Mouse (Mus musculus) kidney, postnatal 0 days (tissue): ENCODE results near the gene 1700020A23Rik. TPM values are rescaled to one million over a fixed set of nuclear protein-coding genes. Genes with fewer than 3 reads are reported as not detected.

Source experiments
- ATAC-seq: fragments of 200-750 bp; cut with Nextera tagmentation; replicated peaks from 2 replicates; pipeline ENCODE4 v1.8.0; 2017; ENCODE audit warnings: low read depth, moderate number of reproducible peaks, moderate TSS enrichment, moderate library complexity; ENCODE audit not compliant: low FRiP score
- DNase-seq: peaks from one replicate; pipeline ENCODE4 v3.0.0-alpha.2; 2016; ENCODE audit warnings: low spot score
- H3K27ac ChIP-seq: fragments of 300-500 bp; sonication (generic); 2 replicates; pipeline ENCODE4 v1.5.1; 2014; ENCODE audit warnings: mild to moderate bottlenecking
- H3K27me3 ChIP-seq: fragments of 300-500 bp; sonication (generic); 2 replicates; pipeline ENCODE4 v1.6.1; 2014; ENCODE audit warnings: low read length, mixed read lengths; ENCODE audit not compliant: insufficient read depth
- H3K36me3 ChIP-seq: fragments of 300-500 bp; sonication (generic); 2 replicates; pipeline ENCODE4 v1.6.1; 2014; ENCODE audit warnings: low read length, mixed read lengths; ENCODE audit not compliant: insufficient read depth
- H3K4me1 ChIP-seq: fragments of 300-500 bp; sonication (generic); replicated peaks from 2 replicates; pipeline ENCODE4 v1.6.1; 2014; ENCODE audit warnings: antibody characterized with exemption, low read length, mixed read lengths; ENCODE audit not compliant: insufficient read depth
- H3K4me2 ChIP-seq: fragments of 300-500 bp; sonication (generic); 2 replicates; pipeline ENCODE4 v1.6.1; 2014; ENCODE audit warnings: mild to moderate bottlenecking, low read length, moderate library complexity, mixed read lengths
- H3K4me3 ChIP-seq: fragments of 300-500 bp; sonication (generic); replicated peaks from 2 replicates; pipeline ENCODE4 v1.5.1; 2014; ENCODE audit warnings: low read depth, low read length
- H3K9ac ChIP-seq: fragments of 300-500 bp; sonication (generic); 2 replicates; pipeline ENCODE4 v1.6.1; 2014; ENCODE audit warnings: low read depth, low read length
- H3K9me3 ChIP-seq: fragments of 300-500 bp; sonication (generic); replicated peaks from 2 replicates; pipeline ENCODE4 v1.6.1; 2016; ENCODE audit warnings: low read length, inconsistent platforms, mixed read lengths
- CTCF ChIP-seq: IDR thresholded peaks from 2 replicates; pipeline ENCODE4 v1.5.1; 2016; ENCODE audit warnings: antibody characterized with exemption, low read depth, mild to moderate bottlenecking, moderate library complexity
- WGBS: fragments of 180-500 bp; shearing (Covaris S2); extraction: QIAGEN DNeasy Blood & Tissue Kit; methylation state at CpG from one replicate; pipeline ENCODE4 v1.1.7; 2014; 5-methylcytosine and 5-hydroxymethylcytosine counted together
- polyA plus RNA-seq: library from polyadenylated mRNA; unstranded; fragments of >200 nt; fragmentation: Nextera tagmentation; extraction: Ambion mirVana; gene quantifications from 2 replicates; pipeline ENCODE4 v1.2.1, GENCODE M21; 2015

The 1700020A23Rik gene
- polyA plus RNA-seq, 1 experiment from 2014 or later, result not detected

DNA sequence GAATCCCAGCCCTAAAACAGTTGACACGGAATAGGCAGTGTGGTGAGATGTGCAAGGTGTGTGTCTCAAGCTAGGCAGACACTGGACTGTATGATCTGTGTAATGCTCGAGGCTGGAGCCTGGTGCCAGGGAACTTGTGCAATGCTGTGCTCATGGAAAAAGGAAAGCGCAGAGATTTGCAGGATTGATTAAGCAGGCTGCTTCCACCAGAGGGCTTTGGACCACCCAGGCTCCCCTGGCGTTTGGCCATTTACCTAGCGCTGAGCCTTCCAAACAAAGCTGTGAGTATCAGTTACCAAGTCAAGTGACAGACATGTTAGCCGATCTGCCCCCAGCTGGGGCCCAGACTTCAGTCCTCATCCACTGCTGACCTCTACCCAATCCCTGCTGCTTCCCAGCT, 3.1 kb downstream of the 1700020A23Rik start:
- no peaks in the 10 kb centered on the region for H3K4me1 ChIP-seq
- no peak overlapping the region for H3K4me2 ChIP-seq
- no peak overlapping the region for H3K4me3 ChIP-seq
- H3K36me3 ChIP-seq, result no peaks in the 10 kb centered on the region
- H3K9ac ChIP-seq, result no peak overlapping the region
- no peaks in the 10 kb centered on the region for H3K9me3 ChIP-seq
- no peaks in the 10 kb centered on the region for H3K27me3 ChIP-seq
- ATAC-seq (0 out of 2 replicates have a peak, but pooled peaks have one; percentile 41), DNase-seq (peak; percentile 78)
- H3K27ac ChIP-seq, result no peak overlapping the region
- 8% methylated on average over 6 of the region's 6 CpGs for WGBS
- TF ChIP-seq CTCF, result peak; percentile 49

GRCm38 (mm10) chr2:130411558-130412495, 6.8 kb downstream of the 1700020A23Rik start:
- peak; percentile 70; the same call in 1 of the 2 replicates for ATAC-seq
- Histone ChIP-seq H3K4me3 (no peak overlapping the region), H3K9ac (no peak overlapping the region), H3K27me3 (no peaks in the 10 kb centered on the region), H3K4me1 (no peaks in the 10 kb centered on the region), H3K27ac (no peak overlapping the region), H3K4me2 (no peak overlapping the region), H3K9me3 (no peaks in the 10 kb centered on the region), H3K36me3 (no peaks in the 10 kb centered on the region)
- TF ChIP-seq CTCF, result peak; percentile 97
- DNase-seq, result peak; percentile 92
- 35% methylated on average over 16 of the region's 16 CpGs for WGBS

DNA sequence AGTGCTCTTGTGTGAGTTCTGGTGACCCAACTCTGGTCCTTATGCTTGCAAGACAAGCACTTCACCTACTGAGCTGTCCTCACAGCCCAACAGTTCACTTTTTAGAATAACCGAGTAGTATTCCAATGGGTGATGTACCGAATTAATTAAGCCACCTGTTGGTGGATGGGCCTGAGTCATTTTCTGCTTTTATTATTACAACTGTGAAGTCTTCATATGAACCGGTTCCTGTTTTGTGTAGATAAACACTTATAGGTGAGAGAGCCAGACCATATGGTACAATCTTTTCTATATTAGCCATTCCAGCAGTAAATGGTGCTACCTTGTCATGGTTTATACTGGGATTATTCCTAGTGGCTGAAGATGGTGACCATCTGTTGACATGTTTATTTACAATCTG, 7.7 kb downstream of the 1700020A23Rik start:
- Histone ChIP-seq H3K27me3 (no peaks in the 10 kb centered on the region), H3K4me3 (no peak overlapping the region), H3K9me3 (no peaks in the 10 kb centered on the region), H3K9ac (no peak overlapping the region), H3K4me2 (no peak overlapping the region), H3K4me1 (no peaks in the 10 kb centered on the region), H3K27ac (no peak overlapping the region), H3K36me3 (no peaks in the 10 kb centered on the region)
- WGBS, result 83% methylated on average over 3 of the region's 3 CpGs
- no peak for ATAC-seq
- TF ChIP-seq CTCF, result no peak
- no peak for DNase-seq

DNA sequence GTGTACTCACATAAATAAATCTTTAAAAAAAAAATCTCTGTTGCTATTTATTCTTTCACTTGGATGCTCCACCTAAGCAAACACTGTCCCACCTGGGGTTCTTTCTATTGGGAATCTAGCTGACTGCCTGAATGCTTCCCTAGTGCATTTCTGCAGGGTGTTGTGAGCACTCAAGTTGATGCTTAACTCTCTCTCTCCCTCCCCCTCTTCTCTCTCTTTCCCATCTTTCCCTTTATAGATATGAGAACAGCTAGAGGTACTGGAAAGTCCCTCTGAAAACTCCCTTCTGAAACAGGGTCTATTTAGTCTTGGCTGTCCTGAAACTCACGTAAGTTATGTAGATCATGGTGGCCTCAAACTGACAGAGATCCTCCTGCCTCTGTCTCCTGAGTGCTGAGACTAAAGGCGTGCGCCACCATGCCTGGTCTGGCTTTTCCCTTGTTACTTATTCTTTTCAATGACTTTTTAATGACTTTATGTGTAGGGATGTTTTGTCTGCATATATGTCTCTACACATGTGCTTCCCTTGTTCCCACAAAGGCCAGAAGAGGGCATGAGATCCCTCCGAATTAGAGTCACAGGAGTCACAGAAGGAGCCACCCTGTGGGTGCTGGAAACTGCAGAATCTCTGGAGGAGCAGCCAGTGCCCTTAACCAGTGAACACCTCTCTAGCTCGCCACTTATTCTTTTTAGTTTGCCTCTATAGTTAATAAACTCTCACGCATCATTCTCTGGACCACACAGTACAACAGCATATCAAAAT, 9.2 kb downstream of the 1700020A23Rik start:
- peak; percentile 51 for TF ChIP-seq CTCF
- no peak for DNase-seq

DNA sequence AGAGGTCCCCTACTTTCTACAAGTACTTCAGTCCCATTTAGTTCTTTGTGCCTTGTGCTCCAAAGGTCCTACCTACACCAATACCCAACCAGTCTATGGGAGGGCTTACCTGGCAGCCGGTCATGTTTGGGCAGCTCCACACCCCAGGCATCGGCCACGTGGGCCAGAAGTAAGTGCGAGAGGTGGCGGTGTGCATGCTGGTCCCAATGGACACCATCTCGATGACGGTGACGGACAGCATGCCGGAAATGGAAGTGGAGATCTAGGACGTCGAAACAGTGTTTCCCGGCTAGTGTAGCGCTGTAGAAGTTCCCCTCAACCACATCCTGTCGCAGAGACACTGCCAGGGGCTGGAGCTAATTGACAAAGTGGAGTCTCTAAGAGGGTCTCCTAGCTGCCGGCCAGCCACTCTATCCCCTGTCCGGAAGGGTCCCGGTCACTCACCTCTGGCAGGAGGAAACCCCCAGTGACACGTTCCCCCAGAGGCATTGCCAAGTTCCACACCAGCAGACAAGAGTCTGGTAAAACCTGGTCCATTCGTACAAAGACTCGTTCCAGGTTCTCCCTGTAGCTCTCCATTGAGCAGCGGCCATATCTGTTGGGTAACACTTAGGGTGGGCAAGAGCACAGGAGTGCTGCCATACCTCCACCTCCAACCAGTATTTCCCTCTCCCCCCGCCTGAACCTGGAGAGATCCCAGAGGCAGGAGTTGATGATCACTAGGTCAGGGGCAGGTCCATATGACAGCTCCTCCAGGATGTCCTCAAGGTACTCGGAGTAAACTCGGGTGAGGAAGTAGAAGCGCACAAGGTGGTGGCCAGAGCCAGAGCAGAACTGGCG, 16.9 kb downstream of the 1700020A23Rik start:
- WGBS, result 96% methylated on average over 26 of the region's 26 CpGs
- TF ChIP-seq CTCF, result no peak
- no peak for ATAC-seq

More for the DNA sequence above, 9.2 kb downstream of the 1700020A23Rik start:
- 72% methylated on average over 6 of the region's 6 CpGs for WGBS
- no peaks in the 10 kb centered on the region for H3K27me3 ChIP-seq
- no peak for ATAC-seq
- H3K9me3 ChIP-seq, result no peaks in the 10 kb centered on the region
- no peak overlapping the region for H3K4me2 ChIP-seq
- no peak overlapping the region for H3K9ac ChIP-seq
- H3K27ac ChIP-seq, result no peak overlapping the region
- no peak overlapping the region for H3K4me3 ChIP-seq
- no peaks in the 10 kb centered on the region for H3K4me1 ChIP-seq
- 0 out of 2 replicates have a peak, but pooled peaks cover 4% of the 10 kb centered on the region for H3K36me3 ChIP-seq

More for the DNA sequence above, 16.9 kb downstream of the 1700020A23Rik start:
- H3K27ac ChIP-seq, result no peak overlapping the region
- H3K27me3 ChIP-seq, result no peaks in the 10 kb centered on the region
- H3K9me3 ChIP-seq, result no peaks in the 10 kb centered on the region
- peaks cover 11% of the 10 kb centered on the region for H3K4me1 ChIP-seq
- H3K4me2 ChIP-seq, result no peak overlapping the region
- H3K4me3 ChIP-seq, result no peak overlapping the region
- H3K9ac ChIP-seq, result no peak overlapping the region
- no peak for DNase-seq
- 0 out of 2 replicates have a peak, but pooled peaks cover 4% of the 10 kb centered on the region for H3K36me3 ChIP-seq
